In genomic region chr5:142041226-142041802, GRCm38 (mm10) we compare ENCODE assay signal across 22 mouse cellular contexts.
DNase-seq lines count a peak whose midpoint lies in the region; ATAC-seq and TF ChIP-seq lines count a peak whose summit lies in the region.
"Had no signal": no experiment of that assay in that cellular context is flagged by ENCODE, and none has a peak within 500 bp of the region (broad histone marks: within the 10 kb centered on the region; RNA-seq: fewer than 3 reads in every experiment).

No protein-coding gene starts in this region.

- H3K27ac ChIP-seq in stomach, postnatal 0 days (replicated peaks) = no peak overlapping the region
- H3K27ac ChIP-seq: embryonic facial prominence, embryonic 15.5 days; forebrain, embryonic 10.5 days; left cerebral cortex, adult 2 months; limb, embryonic 13.5 days; liver, embryonic 14.5 days; neural tube, embryonic 15.5 days had no signal

- TF ChIP-seq CTCF in stomach, postnatal 0 days (IDR thresholded peaks at IDR 0.05; ENCODE audit: low read depth) = no peak

- no peak overlapping the region for H3K4me3 ChIP-seq in stomach, postnatal 0 days (ENCODE audit: low read depth, low read length)
- H3K4me3 ChIP-seq: embryonic facial prominence, embryonic 15.5 days; forebrain, embryonic 10.5 days; left cerebral cortex, adult 2 months; limb, embryonic 13.5 days; myocyte; neural tube, embryonic 15.5 days had no signal

- no peak overlapping the region for H3K4me2 ChIP-seq in stomach, postnatal 0 days (replicated peaks; ENCODE audit: low read depth)
- H3K4me2 ChIP-seq: embryonic facial prominence, embryonic 15.5 days; limb, embryonic 13.5 days; neural tube, embryonic 15.5 days had no signal

- no peaks in the 10 kb centered on the region for H3K9me3 ChIP-seq in stomach, postnatal 0 days (ENCODE audit: control insufficient read depth, low read length)
- H3K9me3 ChIP-seq: embryonic facial prominence, embryonic 15.5 days; forebrain, embryonic 10.5 days; limb, embryonic 13.5 days; neural tube, embryonic 15.5 days had no signal

- ATAC-seq in stomach, postnatal 0 days (ENCODE audit: low FRiP score, low TSS enrichment) = no peak

- peak; percentile 32 to 38 for DNase-seq in cerebellum, postnatal 14 days
- no peak for DNase-seq in cerebellum, postnatal 4 days (ENCODE audit: low spot score in 2 of 2)
- DNase-seq in ovary, postnatal 14 days (ENCODE audit: low spot score) = peak; percentile 10
- no peak for DNase-seq in ovary, postnatal 10 days (ENCODE audit: low spot score)
- DNase-seq in kidney, adult 9 months = peak; percentile 4
- peak; percentile 18 for DNase-seq in stomach, postnatal 0 days (ENCODE audit: low spot score)
- no peak for DNase-seq in cerebellum, postnatal 36 days
- no peak for DNase-seq in spleen, adult 12 weeks (ENCODE audit: low spot score)
- DNase-seq: adrenal gland, adult 8-10 months; cerebellum, adult 11-12 months; embryo, embryonic 11 days; gastrocnemius, postnatal 10 days; lung, postnatal 10 days; midbrain, embryonic 14.5 days; right cerebral cortex, postnatal 14 days had no signal

- no peaks in the 10 kb centered on the region for H3K4me1 ChIP-seq in stomach, postnatal 0 days (replicated peaks; ENCODE audit: control insufficient read depth, insufficient read depth)
- H3K4me1 ChIP-seq: embryonic facial prominence, embryonic 15.5 days; forebrain, embryonic 10.5 days had no signal

- H3K27me3 ChIP-seq in stomach, postnatal 0 days (ENCODE audit: control insufficient read depth, insufficient read depth, low read length) = no peaks in the 10 kb centered on the region
- H3K27me3 ChIP-seq: embryonic facial prominence, embryonic 15.5 days; limb, embryonic 13.5 days; neural tube, embryonic 15.5 days had no signal

- H3K36me3 ChIP-seq in stomach, postnatal 0 days (ENCODE audit: control insufficient read depth, insufficient read depth, low read length) = no peaks in the 10 kb centered on the region
- H3K36me3 ChIP-seq: embryonic facial prominence, embryonic 15.5 days; forebrain, embryonic 10.5 days; limb, embryonic 13.5 days; neural tube, embryonic 15.5 days had no signal

- no peak overlapping the region for H3K9ac ChIP-seq in stomach, postnatal 0 days (ENCODE audit: low read length)
- H3K9ac ChIP-seq: embryonic facial prominence, embryonic 15.5 days; limb, embryonic 13.5 days; liver, embryonic 14.5 days; neural tube, embryonic 15.5 days had no signal

- 41% methylated on average over 8 of the region's 8 CpGs for whole genome bisulfite sequencing in stomach, postnatal 0 days

- TF ChIP-seq EP300 in stomach, postnatal 0 days (optimal IDR thresholded peaks at IDR 0.05) = no peak

Comparison
In these comparisons a context has a peak if more than half of its experiments do, and no peak if none do; other contexts are left out.
1. DNase-seq: peak in cerebellum, postnatal 14 days (2 of 2), ovary, postnatal 14 days (single experiment), kidney, adult 9 months (single experiment) and stomach, postnatal 0 days (single experiment); none in cerebellum, postnatal 4 days (0 of 2), ovary, postnatal 10 days (single experiment), cerebellum, postnatal 36 days (0 of 2) and spleen, adult 12 weeks (single experiment).